Mouse (Mus musculus) limb, embryonic 14.5 days (tissue): Measurements from ENCODE around the gene Pex6. TPM values are rescaled to one million over a fixed set of nuclear protein-coding genes. Genes with fewer than 3 reads are reported as not detected.

Experiments used
- ATAC-seq: fragments of 200-750 bp; cut with Nextera tagmentation; 2 replicates; pipeline ENCODE4 v1.8.0; 2017; ENCODE audit warnings: low read depth, moderate number of reproducible peaks, moderate TSS enrichment; ENCODE audit not compliant: low FRiP score
- DNase-seq: peaks from one replicate; pipeline ENCODE4 v3.0.0-alpha.2; 2015; ENCODE audit warnings: low spot score
- H3K27ac ChIP-seq: fragments of 300-500 bp; sonication (generic); replicated peaks from 2 replicates; pipeline ENCODE4 v1.5.1; 2014; ENCODE audit warnings: low read depth, mild to moderate bottlenecking, low read length, moderate library complexity, mixed read lengths
- H3K27me3 ChIP-seq: fragments of 300-500 bp; sonication (generic); 2 replicates; pipeline ENCODE4 v1.6.1; 2014; ENCODE audit warnings: low read length, mixed read lengths; ENCODE audit not compliant: control insufficient read depth, insufficient read depth
- H3K36me3 ChIP-seq: fragments of 300-500 bp; sonication (generic); 2 replicates; pipeline ENCODE4 v1.6.1; 2014; ENCODE audit warnings: mild to moderate bottlenecking, low read length, moderate library complexity, mixed read lengths; ENCODE audit not compliant: control insufficient read depth, insufficient read depth
- H3K4me1 ChIP-seq: fragments of 300-500 bp; sonication (generic); 2 replicates; pipeline ENCODE4 v1.6.1; 2014; ENCODE audit warnings: antibody characterized with exemption, low read length, mixed read lengths; ENCODE audit not compliant: control insufficient read depth, insufficient read depth
- H3K4me2 ChIP-seq: fragments of 300-500 bp; sonication (generic); replicated peaks from 2 replicates; pipeline ENCODE4 v1.6.1; 2014; ENCODE audit warnings: low read depth, mild to moderate bottlenecking, low read length, moderate library complexity; ENCODE audit not compliant: severe bottlenecking
- H3K4me3 ChIP-seq: fragments of 300-500 bp; sonication (generic); replicated peaks from 2 replicates; pipeline ENCODE4 v1.5.1; 2014; ENCODE audit warnings: low read length
- H3K9ac ChIP-seq: fragments of 300-500 bp; sonication (generic); 2 replicates; pipeline ENCODE4 v1.6.1; 2014; ENCODE audit warnings: mild to moderate bottlenecking, low read depth, low read length, moderate library complexity; ENCODE audit not compliant: severe bottlenecking
- H3K9me3 ChIP-seq: fragments of 300-500 bp; sonication (generic); 2 replicates; pipeline ENCODE4 v1.6.1; 2016; ENCODE audit warnings: low read length; ENCODE audit not compliant: control insufficient read depth
- POLR2A ChIP-seq: fragments of 200-500 bp; IDR thresholded peaks from 2 replicates; pipeline ENCODE4 v1.8.0; 2012; ENCODE audit warnings: inconsistent platforms, mild to moderate bottlenecking, moderate library complexity, borderline replicate concordance; ENCODE audit not compliant: insufficient read depth, insufficient read length; ENCODE audit errors: extremely low read depth
- WGBS: fragments of 180-500 bp; shearing (Covaris S2); extraction: QIAGEN DNeasy Blood & Tissue Kit; methylation state at CpG from one replicate; pipeline ENCODE4 v1.1.7; 2014; 5-methylcytosine and 5-hydroxymethylcytosine counted together
- polyA plus RNA-seq, 2 experiments: library from polyadenylated mRNA; depleted of rRNA in 1 of 2; stranded (reverse) in 1 of 2; unstranded in 1 of 2; fragments of >200 nt; fragmentation: Nextera tagmentation in 1 of 2; extraction: Ambion mirVana in 1 of 2; gene quantifications; 2 replicates each; pipeline versions ENCODE4 v1.2.1 to v1.2.3; 2012 to 2014

The Pex6 gene
- polyA plus RNA-seq, 2 experiments, result 24.2 to 56.4 TPM

GRCm38 (mm10) chr17:46706375-46707089 lies 4.7 kb upstream of the Pex6 start:
- no peak for ATAC-seq
- peaks cover 22% of the 10 kb centered on the region for H3K4me1 ChIP-seq
- DNase-seq, result no peak
- no peak overlapping the region for H3K4me3 ChIP-seq
- H3K9ac ChIP-seq, result no peak overlapping the region
- no peak for TF ChIP-seq POLR2A
- H3K9me3 ChIP-seq, result no peaks in the 10 kb centered on the region
- H3K4me2 ChIP-seq, result no peak overlapping the region
- no peaks in the 10 kb centered on the region for H3K36me3 ChIP-seq
- no peak overlapping the region for H3K27ac ChIP-seq
- no peaks in the 10 kb centered on the region for H3K27me3 ChIP-seq
- whole genome bisulfite sequencing, result 92% methylated on average over 14 of the region's 14 CpGs

GRCm38 (mm10) chr17:46711612-46712271 lies 479 bp downstream of the Pex6 start:
- Histone ChIP-seq H3K4me2 (peak overlapping the region; percentile 97), H3K9me3 (no peaks in the 10 kb centered on the region), H3K27me3 (no peaks in the 10 kb centered on the region), H3K27ac (peak overlapping the region; percentile 58), H3K36me3 (peaks cover 25% of the 10 kb centered on the region), H3K9ac (peak overlapping the region; percentile 88), H3K4me1 (peaks cover 7% of the 10 kb centered on the region), H3K4me3 (peak overlapping the region; percentile 99)
- DNase-seq, result no peak
- no peak for TF ChIP-seq POLR2A
- peak; percentile 47 for ATAC-seq
- 1% methylated on average over 37 of the region's 76 CpGs for WGBS

- Histone ChIP-seq H3K27me3 (no peaks in the 10 kb centered on the region), H3K4me2 (peak overlapping the region; percentile 97), H3K4me1 (peaks cover 7% of the 10 kb centered on the region), H3K27ac (no peak overlapping the region), H3K36me3 (peaks cover 30% of the 10 kb centered on the region), H3K9me3 (no peaks in the 10 kb centered on the region), H3K9ac (peak overlapping the region; percentile 88), H3K4me3 (peak overlapping the region; percentile 99)
- 73% methylated on average over 7 of the region's 7 CpGs for whole genome bisulfite sequencing
- DNase-seq, result no peak
- ATAC-seq, result no peak
- no peak for TF ChIP-seq POLR2A
These were observed 1.2 kb downstream of the Pex6 start for GRCm38 (mm10) chr17:46712442-46712841.

DNA sequence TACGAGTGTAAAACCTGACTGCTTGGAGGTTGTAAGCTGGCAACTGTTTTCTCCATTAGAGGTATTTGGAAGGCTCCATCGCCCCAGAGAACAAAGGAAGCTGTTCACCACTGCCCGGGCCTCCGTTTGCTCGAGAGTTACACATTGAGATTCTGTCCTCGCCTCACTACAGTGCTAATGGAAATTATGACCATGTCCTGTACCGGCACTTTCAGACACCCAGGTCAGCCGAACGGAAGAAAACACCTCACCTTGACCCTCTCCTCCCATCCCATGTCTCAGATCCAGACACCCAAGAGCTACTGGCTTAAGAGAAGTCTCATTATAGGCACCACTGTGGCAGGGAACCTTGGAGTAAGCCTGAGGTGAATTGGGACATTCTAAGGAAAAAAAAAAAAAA lies 2.6 kb downstream of the Pex6 start:
- TF ChIP-seq POLR2A, result no peak
- H3K9me3 ChIP-seq, result no peaks in the 10 kb centered on the region
- H3K4me2 ChIP-seq, result no peak overlapping the region
- no peak for DNase-seq
- no peak overlapping the region for H3K4me3 ChIP-seq
- no peaks in the 10 kb centered on the region for H3K27me3 ChIP-seq
- peaks cover 7% of the 10 kb centered on the region for H3K4me1 ChIP-seq
- H3K36me3 ChIP-seq, result peaks cover 35% of the 10 kb centered on the region
- H3K9ac ChIP-seq, result no peak overlapping the region
- no peak for ATAC-seq
- 91% methylated on average over 9 of the region's 9 CpGs for WGBS
- H3K27ac ChIP-seq, result no peak overlapping the region

DNA sequence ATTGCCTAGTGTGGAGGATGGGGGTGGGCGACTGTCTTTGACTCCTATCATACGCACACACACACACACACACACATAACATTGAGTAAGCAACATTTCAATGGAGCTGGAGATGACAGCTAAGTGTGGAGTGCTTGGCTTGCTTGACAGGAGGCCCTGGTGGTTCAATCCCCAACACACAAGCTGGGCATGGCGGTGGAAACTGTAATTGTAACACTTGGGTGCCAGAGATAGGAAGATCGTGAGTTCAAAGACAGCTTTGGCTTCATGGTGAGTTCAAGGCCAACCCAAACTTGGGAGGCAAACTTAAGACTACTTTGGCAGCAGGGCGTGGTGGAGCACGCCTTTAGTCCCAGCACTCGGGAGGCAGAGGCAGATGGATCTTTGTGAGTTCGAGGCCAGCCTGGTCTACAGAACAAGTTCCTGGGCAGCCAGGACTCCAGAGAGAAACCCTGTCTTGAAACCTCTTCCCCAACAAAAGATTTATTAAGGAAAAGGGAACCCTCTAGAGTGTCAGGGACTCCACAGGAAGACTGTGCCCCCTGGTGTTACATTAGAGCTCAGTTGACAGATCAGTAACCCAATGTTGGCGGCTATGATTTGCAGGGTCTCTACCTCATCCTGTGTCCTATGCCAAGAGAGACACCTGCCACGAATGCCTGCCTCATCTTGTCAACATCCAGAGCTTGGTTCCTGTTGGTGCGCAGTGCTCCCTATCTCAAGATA lies 3.7 kb downstream of the Pex6 start:
- H3K4me1 ChIP-seq, result peaks cover 7% of the 10 kb centered on the region
- H3K4me3 ChIP-seq, result no peak overlapping the region
- TF ChIP-seq POLR2A, result no peak
- no peak for ATAC-seq
- DNase-seq, result no peak
- H3K27ac ChIP-seq, result no peak overlapping the region
- H3K36me3 ChIP-seq, result peaks cover 41% of the 10 kb centered on the region
- H3K4me2 ChIP-seq, result no peak overlapping the region
- no peaks in the 10 kb centered on the region for H3K27me3 ChIP-seq
- no peak overlapping the region for H3K9ac ChIP-seq
- H3K9me3 ChIP-seq, result no peaks in the 10 kb centered on the region
- 90% methylated on average over 11 of the region's 11 CpGs for WGBS
